Mouse (Mus musculus): ENCODE measurements at regions not wholly inside any gene's neighbourhood (a gene's known extent, or its start where the extent isn't known, plus 50 kb on each side); places are given as distances from the start of the nearest gene placed in this dataset.

DNA sequence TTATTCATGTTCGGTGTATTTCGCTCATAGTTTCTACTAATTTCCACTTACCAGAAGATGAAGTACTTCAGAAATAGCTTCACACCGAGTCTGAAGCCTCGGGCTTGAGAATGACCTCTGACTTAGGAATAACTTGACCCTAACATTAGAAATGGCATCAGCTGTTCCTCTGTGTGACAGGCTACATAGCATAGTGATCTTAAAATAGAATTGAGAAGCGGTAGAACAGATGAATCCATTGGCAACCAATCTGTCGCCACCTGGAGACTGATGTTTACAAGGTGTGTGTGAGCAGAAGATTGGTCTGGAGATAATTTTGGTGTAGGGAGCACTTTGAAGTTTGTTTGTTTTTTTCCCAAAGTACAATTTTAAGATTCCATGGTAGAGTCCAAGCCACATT lies 60.9 kb upstream of the Ahi1 start:
- TF ChIP-seq CTCF (IDR thresholded peaks at IDR 0.05; ENCODE audit: borderline replicate concordance, insufficient read depth, low read length), result no peak
- no peak for TF ChIP-seq POLR2A (IDR thresholded peaks at IDR 0.05; ENCODE audit: low read depth, low read length)
- Histone ChIP-seq H3K27ac (ENCODE audit: insufficient read depth, low read length) (no peak overlapping the region), H3K4me1 (ENCODE audit: control insufficient read depth, insufficient read depth, low read length) (no peaks in the 10 kb centered on the region), H3K4me3 (ENCODE audit: insufficient read depth, low read length) (no peak overlapping the region)

- Histone ChIP-seq H3K4me3 (ENCODE audit: insufficient read depth, low read length) (no peak overlapping the region), H3K4me1 (ENCODE audit: control insufficient read depth, insufficient read depth, low read length) (no peaks in the 10 kb centered on the region), H3K27ac (ENCODE audit: insufficient read depth, low read length) (no peak overlapping the region)
- TF ChIP-seq CTCF (IDR thresholded peaks at IDR 0.05; ENCODE audit: borderline replicate concordance, insufficient read depth, low read length) (no peak), POLR2A (IDR thresholded peaks at IDR 0.05; ENCODE audit: low read depth, low read length) (no peak)
Measured at GRCm38 (mm10) chr10:20883618-20884017, 68.7 kb upstream of the Ahi1 start.

DNA sequence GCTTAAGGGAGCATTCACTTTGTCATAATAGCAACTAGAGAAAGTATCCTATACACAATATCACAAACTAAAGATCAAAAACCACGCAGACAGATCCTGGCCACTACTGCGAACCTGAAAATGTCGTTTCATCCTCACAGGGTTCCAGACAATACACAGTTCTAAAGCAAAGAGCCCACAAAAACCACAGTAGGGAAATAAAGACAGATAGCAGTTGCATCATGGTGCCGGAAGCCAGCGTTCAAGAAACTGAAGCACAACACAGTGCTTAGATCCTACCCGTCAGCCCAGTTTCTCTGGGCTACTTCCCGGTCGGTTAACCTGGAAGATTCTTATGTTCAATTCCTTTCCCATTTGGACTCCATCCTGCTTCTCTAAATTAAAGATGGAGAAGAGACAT lies 69.7 kb upstream of the Ahi1 start:
- H3K4me3 ChIP-seq (ENCODE audit: insufficient read depth, low read length), result no peak overlapping the region

GRCm38 (mm10) chr10:20880251-20880650 lies 72.1 kb upstream of the Ahi1 start:
- Histone ChIP-seq H3K4me1 (ENCODE audit: control insufficient read depth, insufficient read depth, low read length) (no peaks in the 10 kb centered on the region), H3K4me3 (ENCODE audit: insufficient read depth, low read length) (no peak overlapping the region), H3K27ac (ENCODE audit: insufficient read depth, low read length) (no peak overlapping the region)
- TF ChIP-seq CTCF (IDR thresholded peaks at IDR 0.05; ENCODE audit: borderline replicate concordance, insufficient read depth, low read length) (no peak), POLR2A (IDR thresholded peaks at IDR 0.05; ENCODE audit: low read depth, low read length) (no peak)

More for the DNA sequence above, 69.7 kb upstream of the Ahi1 start:
- no peak overlapping the region for H3K27ac ChIP-seq (ENCODE audit: insufficient read depth, low read length)
- H3K4me1 ChIP-seq (ENCODE audit: control insufficient read depth, insufficient read depth, low read length), result no peaks in the 10 kb centered on the region
- no peak for TF ChIP-seq POLR2A (IDR thresholded peaks at IDR 0.05; ENCODE audit: low read depth, low read length)
- TF ChIP-seq CTCF (IDR thresholded peaks at IDR 0.05; ENCODE audit: borderline replicate concordance, insufficient read depth, low read length), result no peak

- TF ChIP-seq POLR2A (IDR thresholded peaks at IDR 0.05; ENCODE audit: low read depth, low read length) (no peak), CTCF (IDR thresholded peaks at IDR 0.05; ENCODE audit: borderline replicate concordance, insufficient read depth, low read length) (no peak)
- no peak overlapping the region for H3K4me3 ChIP-seq (ENCODE audit: insufficient read depth, low read length)
- H3K27ac ChIP-seq (ENCODE audit: insufficient read depth, low read length), result no peak overlapping the region
- H3K4me1 ChIP-seq (ENCODE audit: control insufficient read depth, insufficient read depth, low read length), result no peaks in the 10 kb centered on the region
Measured at GRCm38 (mm10) chr10:20879482-20879881, 72.9 kb upstream of the Ahi1 start.

- H3K27ac ChIP-seq (ENCODE audit: insufficient read depth, low read length), result no peak overlapping the region
- no peak overlapping the region for H3K4me3 ChIP-seq (ENCODE audit: insufficient read depth, low read length)
- no peaks in the 10 kb centered on the region for H3K4me1 ChIP-seq (ENCODE audit: control insufficient read depth, insufficient read depth, low read length)
- TF ChIP-seq POLR2A (IDR thresholded peaks at IDR 0.05; ENCODE audit: low read depth, low read length) (no peak), CTCF (IDR thresholded peaks at IDR 0.05; ENCODE audit: borderline replicate concordance, insufficient read depth, low read length) (no peak)
Measured at GRCm38 (mm10) chr10:20867076-20867475, 85.3 kb upstream of the Ahi1 start.

GRCm38 (mm10) chr10:20865031-20865430 lies 87.3 kb upstream of the Ahi1 start:
- Histone ChIP-seq H3K27ac (ENCODE audit: insufficient read depth, low read length) (no peak overlapping the region), H3K4me1 (ENCODE audit: control insufficient read depth, insufficient read depth, low read length) (no peaks in the 10 kb centered on the region), H3K4me3 (ENCODE audit: insufficient read depth, low read length) (no peak overlapping the region)
- no peak for TF ChIP-seq POLR2A (IDR thresholded peaks at IDR 0.05; ENCODE audit: low read depth, low read length)
- no peak for TF ChIP-seq CTCF (IDR thresholded peaks at IDR 0.05; ENCODE audit: borderline replicate concordance, insufficient read depth, low read length)

GRCm38 (mm10) chr10:20857413-20857812 lies 94.9 kb upstream of the Ahi1 start:
- no peak overlapping the region for H3K27ac ChIP-seq (ENCODE audit: insufficient read depth, low read length)
- no peak overlapping the region for H3K4me3 ChIP-seq (ENCODE audit: insufficient read depth, low read length)
- no peaks in the 10 kb centered on the region for H3K4me1 ChIP-seq (ENCODE audit: control insufficient read depth, insufficient read depth, low read length)
- TF ChIP-seq POLR2A (IDR thresholded peaks at IDR 0.05; ENCODE audit: low read depth, low read length) (no peak), CTCF (IDR thresholded peaks at IDR 0.05; ENCODE audit: borderline replicate concordance, insufficient read depth, low read length) (no peak)

- TF ChIP-seq POLR2A (IDR thresholded peaks at IDR 0.05; ENCODE audit: low read depth, low read length), result no peak
- TF ChIP-seq CTCF (IDR thresholded peaks at IDR 0.05; ENCODE audit: borderline replicate concordance, insufficient read depth, low read length), result no peak
- H3K4me3 ChIP-seq (ENCODE audit: insufficient read depth, low read length), result no peak overlapping the region
Measured at GRCm38 (mm10) chr10:20854621-20855363, 97.6 kb upstream of the Ahi1 start.

GRCm38 (mm10) chr10:20847287-20847686 lies 105.1 kb upstream of the Ahi1 start:
- no peak for TF ChIP-seq CTCF (IDR thresholded peaks at IDR 0.05; ENCODE audit: borderline replicate concordance, insufficient read depth, low read length)
- no peak for TF ChIP-seq POLR2A (IDR thresholded peaks at IDR 0.05; ENCODE audit: low read depth, low read length)
- Histone ChIP-seq H3K4me3 (ENCODE audit: insufficient read depth, low read length) (no peak overlapping the region), H3K27ac (ENCODE audit: insufficient read depth, low read length) (no peak overlapping the region), H3K4me1 (ENCODE audit: control insufficient read depth, insufficient read depth, low read length) (no peaks in the 10 kb centered on the region)

More at GRCm38 (mm10) chr10:20854621-20855363, 97.6 kb upstream of the Ahi1 start:
- no peaks in the 10 kb centered on the region for H3K4me1 ChIP-seq (ENCODE audit: control insufficient read depth, insufficient read depth, low read length)
- H3K27ac ChIP-seq (ENCODE audit: insufficient read depth, low read length), result no peak overlapping the region

All from embryonic fibroblast, embryonic 13.5 days (primary cell).